23 mouse cellular contexts compared by ENCODE assay signal in the genomic region with DNA sequence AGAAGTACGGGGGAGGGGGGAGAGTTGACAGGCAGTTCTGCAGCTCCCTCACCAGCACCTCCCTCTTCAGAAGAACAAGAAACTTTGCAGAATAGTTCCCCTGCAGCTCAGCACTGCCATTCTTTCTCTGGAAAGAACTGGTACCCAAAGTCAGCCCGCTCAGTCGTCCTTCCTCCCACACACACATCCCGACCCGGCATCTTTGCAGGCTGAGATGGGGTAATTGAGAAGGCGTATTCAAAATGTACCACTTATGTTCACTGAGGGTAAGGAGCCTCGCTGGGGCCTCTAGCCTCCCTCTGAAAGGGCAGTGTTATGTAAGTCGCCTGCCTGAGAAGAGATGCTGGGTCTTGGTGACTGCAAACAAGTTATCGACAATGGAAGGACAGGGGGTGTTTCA.
DNase-seq lines count a peak whose midpoint lies in the region; ATAC-seq and TF ChIP-seq lines count a peak whose summit lies in the region.
"Had no signal": no experiment of that assay in that cellular context is flagged by ENCODE, and none has a peak within 500 bp of the region (broad histone marks: within the 10 kb centered on the region; RNA-seq: fewer than 3 reads in every experiment).

No protein-coding gene starts in this region.

- WGBS in forebrain, embryonic 16.5 days: 15% methylated on average over 9 of the region's 9 CpGs

- peak; percentile 53 for ATAC-seq in frontal cortex, adult (ENCODE audit: low TSS enrichment)
- ATAC-seq in forebrain, embryonic 16.5 days: peak; percentile 33; the same call in 1 of the 2 replicates
- ATAC-seq: intestine, embryonic 16.5 days; midbrain, embryonic 15.5 days had no signal

- DNase-seq in frontal cortex, postnatal 36 days (ENCODE audit: low spot score in 2 of 2): no peak
- no peak for DNase-seq in layer of hippocampus, adult 2 months (ENCODE audit: low spot score in 2 of 2)
- no peak for DNase-seq in layer of hippocampus, adult 11-12 months (ENCODE audit: low spot score)
- DNase-seq in brain, adult 2 months (ENCODE audit: low read depth, low spot score): peak; percentile 75
- no peak for DNase-seq in spleen, adult 18-20 months
- DNase-seq: adrenal gland, postnatal 14 days; cerebellum, adult 18-20 months; cerebellum, postnatal 10 days; gastrocnemius, postnatal 36 days; heart, postnatal 10 days; kidney, adult 8-10 months; kidney, postnatal 10 days; liver; lung, embryonic 14.5 days; lung, postnatal 14 days had no signal

- no peak overlapping the region for H3K9ac ChIP-seq in forebrain, embryonic 16.5 days (replicated peaks; ENCODE audit: low read depth, low read length)
- H3K9ac ChIP-seq: embryonic facial prominence, embryonic 13.5 days; heart, embryonic 13.5 days; liver, embryonic 14.5 days; lung, embryonic 14.5 days; midbrain, embryonic 15.5 days; stomach, embryonic 15.5 days had no signal

- TF ChIP-seq CTCF in layer of hippocampus, adult 2 months (conservative IDR thresholded peaks at IDR 0.05): no peak

- H3K4me2 ChIP-seq in forebrain, embryonic 16.5 days (ENCODE audit: low read length): no peak overlapping the region
- H3K4me2 ChIP-seq: embryonic facial prominence, embryonic 13.5 days; heart, embryonic 13.5 days; lung, embryonic 14.5 days; midbrain, embryonic 15.5 days; stomach, embryonic 15.5 days had no signal

- peaks cover 16% of the 10 kb centered on the region for H3K4me1 ChIP-seq in forebrain, embryonic 16.5 days (replicated peaks; ENCODE audit: control insufficient read depth, insufficient read depth, low read length)
- H3K4me1 ChIP-seq: heart, embryonic 13.5 days; stomach, embryonic 15.5 days had no signal

- H3K9me3 ChIP-seq in forebrain, embryonic 16.5 days (ENCODE audit: control insufficient read depth, low read length): no peaks in the 10 kb centered on the region
- H3K9me3 ChIP-seq: embryonic facial prominence, embryonic 13.5 days; heart, embryonic 13.5 days; midbrain, embryonic 15.5 days; stomach, embryonic 15.5 days had no signal

- H3K27ac ChIP-seq in layer of hippocampus, adult 2 months: peak overlapping the region; percentile 69; the same call in 1 of the 2 replicates
- H3K27ac ChIP-seq in forebrain, embryonic 16.5 days (ENCODE audit: low read length): no peak overlapping the region
- H3K27ac ChIP-seq: embryonic facial prominence, embryonic 13.5 days; heart, embryonic 13.5 days; liver, embryonic 14.5 days; midbrain, embryonic 15.5 days; stomach, embryonic 15.5 days had no signal

- H3K36me3 ChIP-seq in forebrain, embryonic 16.5 days (ENCODE audit: control insufficient read depth, insufficient read depth): no peaks in the 10 kb centered on the region
- H3K36me3 ChIP-seq: embryonic facial prominence, embryonic 13.5 days; heart, embryonic 13.5 days; midbrain, embryonic 15.5 days; stomach, embryonic 15.5 days had no signal

- H3K27me3 ChIP-seq in forebrain, embryonic 16.5 days (replicated peaks; ENCODE audit: control insufficient read depth, insufficient read depth, low read length): no peaks in the 10 kb centered on the region
- H3K27me3 ChIP-seq: embryonic facial prominence, embryonic 13.5 days; midbrain, embryonic 15.5 days; stomach, embryonic 15.5 days had no signal

- no peak overlapping the region for H3K4me3 ChIP-seq in layer of hippocampus, adult 2 months
- no peak overlapping the region for H3K4me3 ChIP-seq in forebrain, embryonic 16.5 days (replicated peaks; ENCODE audit: low read length)
- H3K4me3 ChIP-seq: embryonic facial prominence, embryonic 13.5 days; heart, embryonic 13.5 days; midbrain, embryonic 15.5 days; stomach, embryonic 15.5 days had no signal
